Mouse (Mus musculus) erythroblast, embryonic 14.5 days (primary cell): ENCODE measurements around the gene Mtap.

Experiments
- GATA1 ChIP-seq: IDR thresholded peaks from 2 replicates; pipeline ENCODE4 v1.6.1; 2012; ENCODE audit warnings: low read length, inconsistent platforms, mixed read lengths
- TAL1 ChIP-seq: IDR thresholded peaks from 3 replicates; pipeline ENCODE4 v1.6.1; 2012; ENCODE audit warnings: low read length, inconsistent platforms, mixed read lengths

- TF ChIP-seq TAL1, result no peak
- no peak for TF ChIP-seq GATA1
Measured at GRCm38 (mm10) chr4:89123446-89124243, 13.3 kb upstream of the Mtap start.
